Mouse (Mus musculus): ENCODE results near the gene Fam98b.

The Fam98b gene

GRCm38 (mm10) chr2:117249255-117250000 lies at the start of gene Fam98b:
Gene Fam98b (plus strand): TSS chr2:117249739.
- peak; percentile 92 for DNase-seq (ENCODE audit: low read depth, low spot score)

DNA sequence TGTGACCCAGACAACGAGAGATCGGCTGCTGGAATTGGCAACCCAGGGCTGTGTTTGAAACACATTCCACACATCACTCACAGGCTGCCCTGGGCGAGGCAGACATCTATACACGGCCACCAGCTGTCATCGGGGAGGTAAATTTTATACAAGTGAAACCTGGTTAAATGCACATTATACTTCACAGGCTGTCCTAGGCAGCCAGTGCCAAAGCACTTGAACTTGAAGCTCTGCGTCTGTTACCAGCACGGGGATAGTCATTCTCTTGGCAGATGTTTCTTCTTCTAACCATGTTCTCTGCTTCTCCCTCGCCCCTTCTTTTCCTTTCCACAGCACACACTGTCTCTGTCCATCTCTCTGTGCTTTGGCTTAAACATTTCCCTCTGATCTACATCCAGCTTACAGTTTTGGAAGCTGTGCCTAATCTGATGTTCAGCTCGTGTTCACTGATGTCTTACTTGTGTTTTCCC lies 48.6 kb upstream of the Fam98b start:
- no peak for DNase-seq (ENCODE audit: low read depth, low spot score)

DNA sequence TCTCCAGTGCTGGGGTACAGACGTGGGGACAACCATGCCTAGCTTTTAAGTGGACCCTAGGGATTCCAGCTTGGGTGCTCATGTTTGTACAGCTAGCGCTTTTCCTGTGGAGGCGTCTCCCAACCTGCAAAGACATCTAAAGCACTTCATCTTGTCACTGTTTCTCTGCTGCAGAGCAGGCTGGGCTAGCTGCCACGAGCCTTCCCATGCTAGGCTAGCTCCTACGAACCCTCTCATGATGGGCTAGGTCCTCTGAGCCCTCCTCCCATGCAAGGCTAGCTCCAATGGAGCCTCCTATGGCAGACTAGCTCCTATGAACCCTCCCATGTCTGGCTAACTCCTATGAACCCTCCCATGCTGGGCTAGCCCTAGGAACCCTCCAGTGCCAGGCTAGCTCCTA lies 46.2 kb upstream of the Fam98b start:
- no peak for DNase-seq (ENCODE audit: low read depth, low spot score)

DNA sequence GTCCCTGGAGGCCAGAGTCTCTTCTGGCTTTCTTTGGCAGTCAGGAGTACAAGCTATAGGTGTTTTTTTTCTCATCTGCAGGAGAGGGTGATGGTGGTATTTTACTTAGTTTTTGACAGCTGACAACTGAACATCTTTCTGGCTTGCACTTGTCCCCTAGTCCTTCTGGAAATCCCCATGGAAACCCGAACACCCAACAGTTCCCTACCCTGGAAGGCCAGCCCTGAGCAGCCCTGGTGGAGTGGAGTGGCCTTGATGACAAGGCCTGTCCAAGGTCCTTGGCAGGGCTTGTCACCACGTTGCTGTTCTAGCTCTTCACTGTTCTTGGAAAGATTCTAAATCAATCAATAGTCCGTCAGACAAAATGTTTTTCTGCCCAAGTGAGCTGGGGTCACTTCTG lies 45.0 kb upstream of the Fam98b start:
- DNase-seq (ENCODE audit: low read depth, low spot score): no peak

- no peak for DNase-seq (ENCODE audit: low read depth, low spot score)
These were observed 44.5 kb upstream of the Fam98b start for GRCm38 (mm10) chr2:117205066-117205465.

GRCm38 (mm10) chr2:117210416-117211085 lies 39.0 kb upstream of the Fam98b start:
- DNase-seq (ENCODE audit: low read depth, low spot score): no peak

GRCm38 (mm10) chr2:117216152-117216551 lies 33.4 kb upstream of the Fam98b start:
- DNase-seq (ENCODE audit: low read depth, low spot score): no peak

DNA sequence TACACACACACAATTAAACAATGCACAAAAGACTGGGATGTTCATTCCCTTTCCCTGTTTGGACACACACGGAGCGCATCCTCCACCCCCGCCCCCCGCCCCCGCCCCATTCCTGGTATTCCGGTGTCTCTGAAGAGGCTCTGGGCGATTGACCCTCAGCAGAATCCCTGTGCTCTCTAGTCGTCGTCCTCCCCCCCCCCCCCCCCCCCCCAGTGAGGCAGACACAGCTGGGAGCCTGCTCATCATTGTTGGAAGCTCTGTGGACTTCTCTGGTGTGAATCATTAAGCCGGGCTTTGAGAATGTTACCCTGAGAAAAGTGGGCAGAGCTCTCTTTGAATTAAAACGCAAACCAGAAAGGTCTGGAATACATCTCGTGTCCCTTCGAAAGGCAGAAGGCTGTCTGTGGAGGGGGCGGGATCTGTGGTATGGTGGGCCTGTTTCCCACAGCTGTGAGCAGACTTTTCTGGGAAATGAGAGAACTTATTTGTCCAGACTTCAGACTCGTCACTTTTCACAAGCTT lies 31.8 kb upstream of the Fam98b start:
- DNase-seq (ENCODE audit: low read depth, low spot score): no peak

- DNase-seq (ENCODE audit: low read depth, low spot score): no peak
These were observed 30.0 kb upstream of the Fam98b start for GRCm38 (mm10) chr2:117219536-117219935.

DNA sequence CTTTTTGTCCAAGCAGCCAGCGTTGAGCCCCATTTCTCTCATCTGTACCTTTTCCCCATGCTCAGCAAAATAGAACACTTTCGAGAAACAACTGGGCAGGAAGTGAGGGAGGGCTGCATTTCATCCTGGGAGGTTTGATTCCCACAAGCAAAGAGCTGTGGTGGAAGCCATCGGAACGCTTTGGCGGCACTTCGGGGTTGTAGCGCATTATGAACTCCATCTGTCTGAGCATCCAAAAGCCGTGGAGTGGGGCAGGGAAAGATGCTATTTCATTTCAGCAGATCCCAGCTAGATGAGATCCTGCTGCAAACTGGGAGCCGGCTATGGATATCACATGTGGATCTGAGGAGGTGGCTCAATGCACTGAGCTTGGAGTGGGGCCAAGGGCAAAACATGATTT lies 26.9 kb upstream of the Fam98b start:
- no peak for DNase-seq (ENCODE audit: low read depth, low spot score)

- no peak for DNase-seq (ENCODE audit: low read depth, low spot score)
These were observed 20.9 kb upstream of the Fam98b start for GRCm38 (mm10) chr2:117228601-117229125.

GRCm38 (mm10) chr2:117230261-117230660 lies 19.3 kb upstream of the Fam98b start:
- DNase-seq (ENCODE audit: low read depth, low spot score): no peak

- peak; percentile 29 for DNase-seq (ENCODE audit: low read depth, low spot score)
These were observed 18.3 kb upstream of the Fam98b start for GRCm38 (mm10) chr2:117231257-117231656.

- no peak for DNase-seq (ENCODE audit: low read depth, low spot score)
These were observed 7.6 kb upstream of the Fam98b start for GRCm38 (mm10) chr2:117241953-117242352.

GRCm38 (mm10) chr2:117250001-117250510 lies 517 bp downstream of the Fam98b start:
- DNase-seq (ENCODE audit: low read depth, low spot score): no peak

- no peak for DNase-seq (ENCODE audit: low read depth, low spot score)
These were observed 5.9 kb downstream of the Fam98b start for GRCm38 (mm10) chr2:117255415-117255814.

DNA sequence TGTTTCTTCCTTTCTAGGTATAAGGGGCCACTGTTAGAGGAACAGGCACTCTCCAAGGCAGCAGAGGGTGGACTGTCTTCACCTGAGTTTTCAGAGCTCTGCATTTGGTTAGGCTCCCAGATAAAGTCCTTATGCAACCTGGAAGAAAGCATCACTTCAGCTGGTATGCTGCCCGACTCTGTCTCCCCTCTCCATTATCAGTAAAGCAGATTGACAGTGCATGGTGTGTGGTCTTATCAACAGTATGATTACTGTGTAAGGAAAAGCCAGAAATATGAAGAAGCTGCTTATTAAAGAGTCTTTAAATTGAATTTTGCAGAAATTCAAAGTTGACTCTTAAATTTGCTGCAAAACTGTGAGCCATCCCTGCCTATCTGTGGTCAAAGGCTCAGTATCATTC lies 8.1 kb downstream of the Fam98b start:
- DNase-seq (ENCODE audit: low read depth, low spot score): no peak

- no peak for DNase-seq (ENCODE audit: low read depth, low spot score)
These were observed 12.6 kb downstream of the Fam98b start for GRCm38 (mm10) chr2:117262184-117262583.

- DNase-seq (ENCODE audit: low read depth, low spot score): peak; percentile 23
These were observed 14.4 kb downstream of the Fam98b start for GRCm38 (mm10) chr2:117263786-117264408.

DNA sequence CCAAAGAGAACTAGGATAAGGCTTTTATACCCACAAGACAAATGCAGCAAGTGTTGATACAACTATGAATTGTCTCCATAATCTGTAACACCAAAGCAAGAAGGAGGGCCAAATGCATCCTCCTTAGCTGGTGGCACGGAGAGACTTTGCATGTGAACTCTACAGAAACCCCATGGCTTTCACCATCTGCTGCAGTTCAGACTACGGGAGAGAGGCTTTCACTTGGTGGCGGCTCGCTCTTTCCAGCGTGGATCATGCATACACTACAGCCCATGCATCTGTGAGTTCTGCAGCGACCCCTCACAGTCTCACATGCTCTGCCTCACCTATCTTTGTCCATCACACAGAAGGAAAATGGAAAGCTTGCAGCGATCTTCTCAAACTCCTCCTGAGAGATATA lies 38.8 kb downstream of the Fam98b start:
- no peak for DNase-seq (ENCODE audit: low read depth, low spot score)

- DNase-seq (ENCODE audit: low read depth, low spot score): no peak
These were observed 50.3 kb downstream of the Fam98b start for GRCm38 (mm10) chr2:117299596-117300448.
